Mouse (Mus musculus) mouse embryonic stem cell (cell line): Measurements from ENCODE around the gene Ccl28.

Experiments
- in situ Hi-C, 2 experiments: fragments of 300-500 bp; cut with MboI; formaldehyde crosslinking; loops; 1 replicate in 1 of 2; 3 replicates in 1 of 2; pipeline ENCODE4 v1.14.3; 2019 to 2020; ENCODE audit warnings: low sequenced_read_pairs in 2 of 2, low pct_unique_long_range_greater_than_20kb in 1 of 2, mixed read lengths in 1 of 2; ENCODE audit not compliant: unreplicated experiment in 1 of 2

Ccl28 gene

DNA sequence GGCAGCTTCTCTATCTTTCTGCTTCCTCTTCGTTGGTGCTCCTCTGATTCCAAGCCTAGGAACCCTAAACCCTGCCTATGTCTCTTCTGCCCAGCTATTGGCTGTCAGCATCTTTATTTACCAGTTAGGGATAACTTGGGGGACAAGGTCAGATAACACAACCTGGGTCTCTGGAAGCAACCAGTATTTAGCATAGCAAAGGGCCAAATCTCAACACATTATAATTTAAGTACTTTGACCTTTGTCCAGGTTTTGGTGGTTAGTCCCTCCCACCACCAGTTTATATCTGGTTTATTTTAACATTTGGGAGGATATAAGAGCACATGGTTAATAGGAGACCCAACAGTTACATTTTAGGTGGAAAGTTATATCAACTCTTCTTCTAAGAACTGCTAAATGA, 72.9 kb downstream of the Ccl28 start:
- in situ Hi-C loops: no loop called here

DNA sequence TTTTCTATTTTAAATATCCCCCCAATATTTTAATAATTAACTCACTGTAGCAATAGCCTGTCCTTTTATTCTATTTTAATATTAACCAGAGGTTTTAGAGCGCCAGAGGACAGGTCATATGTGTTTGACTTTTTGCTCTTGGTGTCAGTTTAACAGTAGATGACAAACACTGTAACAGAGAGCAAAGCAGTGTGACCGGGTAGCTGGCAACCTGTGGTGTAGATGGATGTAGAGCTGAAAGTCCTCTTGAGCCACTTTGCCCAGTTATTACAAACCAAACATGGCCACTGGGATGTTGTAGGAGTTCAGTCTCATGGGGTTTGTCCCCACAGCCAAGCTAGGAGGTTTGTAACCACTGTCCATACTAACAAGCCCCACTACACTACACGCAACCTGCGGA, 74.8 kb downstream of the Ccl28 start:
- in situ Hi-C loops: no loop called here
